Mouse (Mus musculus): ENCODE results near the gene Cherp. TPM values are rescaled to one million over a fixed set of nuclear protein-coding genes. Genes with fewer than 3 reads are reported as not detected.

Gene Cherp
- polyA plus RNA-seq, 1 experiment from 2014 or later, result 54.3 TPM

GRCm38 (mm10) chr8:72457806-72458205 is 17.2 kb downstream of the Cherp start:
- H3K9me3 ChIP-seq (ENCODE audit: control insufficient read depth, low read length), result no peaks in the 10 kb centered on the region
- DNase-seq (no peak), ATAC-seq (ENCODE audit: low FRiP score, low TSS enrichment) (no peak)
- H3K27ac ChIP-seq (replicated peaks; ENCODE audit: low read depth, low read length), result no peak overlapping the region
- H3K4me1 ChIP-seq (ENCODE audit: control insufficient read depth, insufficient read depth, low read length), result no peaks in the 10 kb centered on the region
- no peaks in the 10 kb centered on the region for H3K27me3 ChIP-seq (ENCODE audit: control insufficient read depth, insufficient read depth, low read length)
- H3K4me2 ChIP-seq (ENCODE audit: low read length), result no peak overlapping the region
- H3K9ac ChIP-seq (replicated peaks; ENCODE audit: low read length), result no peak overlapping the region
- peaks cover 77% of the 10 kb centered on the region for H3K36me3 ChIP-seq (ENCODE audit: control insufficient read depth, insufficient read depth, low read length)
- no peak overlapping the region for H3K4me3 ChIP-seq (replicated peaks; ENCODE audit: low read depth, low read length)
- 94% methylated on average over 3 of the region's 3 CpGs for WGBS

- Histone ChIP-seq H3K9ac (replicated peaks; ENCODE audit: low read length) (no peak overlapping the region), H3K4me1 (ENCODE audit: control insufficient read depth, insufficient read depth, low read length) (no peaks in the 10 kb centered on the region), H3K27ac (replicated peaks; ENCODE audit: low read depth, low read length) (no peak overlapping the region), H3K27me3 (ENCODE audit: control insufficient read depth, insufficient read depth, low read length) (no peaks in the 10 kb centered on the region), H3K4me2 (ENCODE audit: low read length) (no peak overlapping the region), H3K36me3 (ENCODE audit: control insufficient read depth, insufficient read depth, low read length) (peaks cover 73% of the 10 kb centered on the region), H3K9me3 (ENCODE audit: control insufficient read depth, low read length) (no peaks in the 10 kb centered on the region), H3K4me3 (replicated peaks; ENCODE audit: low read depth, low read length) (no peak overlapping the region)
- 95% methylated on average over 4 of the region's 4 CpGs for WGBS
- ATAC-seq (ENCODE audit: low FRiP score, low TSS enrichment), result no peak
- no peak for DNase-seq
These were observed 19.7 kb downstream of the Cherp start for GRCm38 (mm10) chr8:72455317-72455716.

GRCm38 (mm10) chr8:72453904-72454303 is 21.1 kb downstream of the Cherp start:
- H3K36me3 ChIP-seq (ENCODE audit: control insufficient read depth, insufficient read depth, low read length), result peaks cover 74% of the 10 kb centered on the region
- no peak overlapping the region for H3K27ac ChIP-seq (replicated peaks; ENCODE audit: low read depth, low read length)
- H3K4me1 ChIP-seq (ENCODE audit: control insufficient read depth, insufficient read depth, low read length), result no peaks in the 10 kb centered on the region
- no peak for ATAC-seq (ENCODE audit: low FRiP score, low TSS enrichment)
- WGBS, result 94% methylated on average over 2 of the region's 2 CpGs
- no peaks in the 10 kb centered on the region for H3K9me3 ChIP-seq (ENCODE audit: control insufficient read depth, low read length)
- H3K4me3 ChIP-seq (replicated peaks; ENCODE audit: low read depth, low read length), result no peak overlapping the region
- H3K9ac ChIP-seq (replicated peaks; ENCODE audit: low read length), result no peak overlapping the region
- H3K27me3 ChIP-seq (ENCODE audit: control insufficient read depth, insufficient read depth, low read length), result no peaks in the 10 kb centered on the region
- H3K4me2 ChIP-seq (ENCODE audit: low read length), result no peak overlapping the region
- DNase-seq, result no peak

- no peak overlapping the region for H3K4me2 ChIP-seq (ENCODE audit: low read length)
- DNase-seq, result no peak
- ATAC-seq (ENCODE audit: low FRiP score, low TSS enrichment), result no peak
- H3K9ac ChIP-seq (replicated peaks; ENCODE audit: low read length), result no peak overlapping the region
- H3K9me3 ChIP-seq (ENCODE audit: control insufficient read depth, low read length), result no peaks in the 10 kb centered on the region
- 91% methylated on average over 8 of the region's 8 CpGs for WGBS
- H3K4me3 ChIP-seq (replicated peaks; ENCODE audit: low read depth, low read length), result no peak overlapping the region
- H3K27ac ChIP-seq (replicated peaks; ENCODE audit: low read depth, low read length), result no peak overlapping the region
- H3K36me3 ChIP-seq (ENCODE audit: control insufficient read depth, insufficient read depth, low read length), result peaks cover 60% of the 10 kb centered on the region
- H3K4me1 ChIP-seq (ENCODE audit: control insufficient read depth, insufficient read depth, low read length), result no peaks in the 10 kb centered on the region
- H3K27me3 ChIP-seq (ENCODE audit: control insufficient read depth, insufficient read depth, low read length), result no peaks in the 10 kb centered on the region
These were observed 23.5 kb downstream of the Cherp start for GRCm38 (mm10) chr8:72451516-72451915.

- Histone ChIP-seq H3K9ac (replicated peaks; ENCODE audit: low read length) (no peak overlapping the region), H3K4me3 (replicated peaks; ENCODE audit: low read depth, low read length) (no peak overlapping the region), H3K27ac (replicated peaks; ENCODE audit: low read depth, low read length) (no peak overlapping the region), H3K4me1 (ENCODE audit: control insufficient read depth, insufficient read depth, low read length) (peaks cover 7% of the 10 kb centered on the region; the same call in 1 of the 2 replicates), H3K4me2 (ENCODE audit: low read length) (no peak overlapping the region), H3K36me3 (ENCODE audit: control insufficient read depth, insufficient read depth, low read length) (peaks cover 11% of the 10 kb centered on the region), H3K27me3 (ENCODE audit: control insufficient read depth, insufficient read depth, low read length) (no peaks in the 10 kb centered on the region), H3K9me3 (ENCODE audit: control insufficient read depth, low read length) (no peaks in the 10 kb centered on the region)
- DNase-seq, result no peak
- WGBS, result 93% methylated on average over 6 of the region's 6 CpGs
- ATAC-seq (ENCODE audit: low FRiP score, low TSS enrichment), result no peak
These were observed 30.0 kb downstream of the Cherp start for GRCm38 (mm10) chr8:72445071-72445470.

- no peak for DNase-seq
- Histone ChIP-seq H3K4me3 (replicated peaks; ENCODE audit: low read depth, low read length) (peak overlapping the region; percentile 45), H3K4me2 (ENCODE audit: low read length) (peak overlapping the region; percentile 70), H3K27ac (replicated peaks; ENCODE audit: low read depth, low read length) (peak overlapping the region; percentile 78), H3K9me3 (ENCODE audit: control insufficient read depth, low read length) (no peaks in the 10 kb centered on the region), H3K9ac (replicated peaks; ENCODE audit: low read length) (peak overlapping the region; percentile 66; the same call in 1 of the 2 replicates), H3K36me3 (ENCODE audit: control insufficient read depth, insufficient read depth, low read length) (peaks cover under 1% of the 10 kb centered on the region; the same call in 1 of the 2 replicates), H3K4me1 (ENCODE audit: control insufficient read depth, insufficient read depth, low read length) (peaks cover 7% of the 10 kb centered on the region; the same call in 1 of the 2 replicates), H3K27me3 (ENCODE audit: control insufficient read depth, insufficient read depth, low read length) (no peaks in the 10 kb centered on the region)
- WGBS, result 48% methylated on average over 6 of the region's 6 CpGs
- ATAC-seq (ENCODE audit: low FRiP score, low TSS enrichment), result peak; percentile 66; the same call in 1 of the 2 replicates
These were observed 31.1 kb downstream of the Cherp start for GRCm38 (mm10) chr8:72443994-72444350.

GRCm38 (mm10) chr8:72443338-72443993 is 31.6 kb downstream of the Cherp start, which contains the start of the genes Calr3 and 1700030K09Rik:
TSS of gene Calr3 (minus strand) at chr8:72443870.
TSS of gene 1700030K09Rik (plus strand) at chr8:72443880.
- Histone ChIP-seq H3K27ac (replicated peaks; ENCODE audit: low read depth, low read length) (peak within 1 kb of the TSS; percentile 78), H3K4me1 (ENCODE audit: control insufficient read depth, insufficient read depth, low read length) (peaks cover 7% of the 10 kb centered on the region; the same call in 1 of the 2 replicates), H3K36me3 (ENCODE audit: control insufficient read depth, insufficient read depth, low read length) (no peaks in the 10 kb centered on the region), H3K4me2 (ENCODE audit: low read length) (peak within 1 kb of the TSS; percentile 70), H3K27me3 (ENCODE audit: control insufficient read depth, insufficient read depth, low read length) (no peaks in the 10 kb centered on the region), H3K9me3 (ENCODE audit: control insufficient read depth, low read length) (no peaks in the 10 kb centered on the region), H3K4me3 (replicated peaks; ENCODE audit: low read depth, low read length) (peak within 1 kb of the TSS; percentile 45), H3K9ac (replicated peaks; ENCODE audit: low read length) (peak within 1 kb of the TSS; percentile 66)
- ATAC-seq (ENCODE audit: low FRiP score, low TSS enrichment) (peak; percentile 99), DNase-seq (peak; percentile 99)
- 6% methylated on average over 34 of the region's 34 CpGs for WGBS

GRCm38 (mm10) chr8:72438248-72439015 is 36.6 kb downstream of the Cherp start:
- no peaks in the 10 kb centered on the region for H3K36me3 ChIP-seq (ENCODE audit: control insufficient read depth, insufficient read depth, low read length)
- no peak overlapping the region for H3K4me3 ChIP-seq (replicated peaks; ENCODE audit: low read depth, low read length)
- WGBS, result 63% methylated on average over 8 of the region's 8 CpGs
- H3K27ac ChIP-seq (replicated peaks; ENCODE audit: low read depth, low read length), result no peak overlapping the region
- no peak overlapping the region for H3K4me2 ChIP-seq (ENCODE audit: low read length)
- DNase-seq (no peak), ATAC-seq (ENCODE audit: low FRiP score, low TSS enrichment) (no peak)
- no peaks in the 10 kb centered on the region for H3K27me3 ChIP-seq (ENCODE audit: control insufficient read depth, insufficient read depth, low read length)
- H3K9ac ChIP-seq (replicated peaks; ENCODE audit: low read length), result no peak overlapping the region
- H3K9me3 ChIP-seq (ENCODE audit: control insufficient read depth, low read length), result no peaks in the 10 kb centered on the region
- 0 out of 2 replicates have a peak, but pooled peaks cover 3% of the 10 kb centered on the region for H3K4me1 ChIP-seq (ENCODE audit: control insufficient read depth, insufficient read depth, low read length)

Measured in midbrain, embryonic 14.5 days (tissue).